Mouse (Mus musculus) heart, embryonic 10.5 days (tissue): Measurements from ENCODE around the gene Gm37596. TPM values are rescaled to one million over a fixed set of nuclear protein-coding genes. Genes with fewer than 3 reads are reported as not detected.
"Not testable (repeated sequence)": the region's sequence is repeated elsewhere in the genome, so short reads cannot be mapped to it uniquely, and the experiment has no call there.

Experiments used
- DNase-seq: peaks from one replicate; pipeline ENCODE4 v3.0.0-alpha.2; 2017; ENCODE audit warnings: low spot score
- H3K27ac ChIP-seq: fragments of 300-500 bp; sonication (generic); 2 replicates; pipeline ENCODE4 v1.5.1; 2016; ENCODE audit warnings: mild to moderate bottlenecking
- H3K27me3 ChIP-seq: fragments of 300-500 bp; sonication (generic); 2 replicates; pipeline ENCODE4 v1.6.1; 2016; ENCODE audit warnings: mild to moderate bottlenecking; ENCODE audit not compliant: poor library complexity, insufficient read depth, severe bottlenecking
- H3K36me3 ChIP-seq: fragments of 300-500 bp; sonication (generic); 2 replicates; pipeline ENCODE4 v1.6.1; 2016; ENCODE audit warnings: mild to moderate bottlenecking, moderate library complexity
- H3K4me1 ChIP-seq: fragments of 300-500 bp; sonication (generic); 2 replicates; pipeline ENCODE4 v1.6.1; 2016; ENCODE audit warnings: mild to moderate bottlenecking
- H3K4me3 ChIP-seq: fragments of 300-500 bp; sonication (generic); 2 replicates; pipeline ENCODE4 v1.5.1; 2016; ENCODE audit warnings: mild to moderate bottlenecking, moderate library complexity
- H3K9me3 ChIP-seq: fragments of 300-500 bp; sonication (generic); 2 replicates; pipeline ENCODE4 v1.6.1; 2016; ENCODE audit warnings: mild to moderate bottlenecking, moderate library complexity
- WGBS: fragments of 180-500 bp; shearing (Covaris S2); methylation state at CpG from one replicate; pipeline ENCODE4 v1.1.7; 2016; 5-methylcytosine and 5-hydroxymethylcytosine counted together
- polyA plus RNA-seq: library from polyadenylated mRNA; unstranded; fragments of >200 nt; fragmentation: Nextera tagmentation; extraction: Ambion mirVana; gene quantifications from 2 replicates; pipeline ENCODE4 v1.2.1, GENCODE M21; 2016

Gene Gm37596
- not detected in 2 replicates for polyA plus RNA-seq

DNA sequence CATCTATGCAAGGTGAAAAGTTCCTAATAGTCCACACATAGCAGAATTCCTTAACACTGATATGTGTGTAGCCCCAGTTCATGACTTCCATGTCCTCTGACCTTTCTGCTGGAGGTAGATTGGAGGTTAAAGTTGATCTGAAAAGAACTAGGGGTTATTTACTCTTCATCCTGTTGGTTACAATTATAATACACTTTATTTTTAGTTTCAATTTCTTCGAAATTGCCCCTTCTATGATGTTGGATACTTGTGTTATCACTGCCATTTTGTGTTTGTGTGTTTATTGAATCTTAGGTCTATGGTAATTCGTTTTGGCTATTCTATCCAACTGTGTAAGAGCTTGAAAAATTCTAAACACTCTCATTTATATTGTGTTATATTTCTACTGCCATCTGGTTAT lies at the start of gene Gm37596:
TSS of gene Gm37596 (minus strand) at position 101 of the 400 bp plus-strand sequence.
- not testable (repeated sequence) for H3K27me3 ChIP-seq, DNase-seq, H3K27ac ChIP-seq, H3K36me3 ChIP-seq, H3K4me3 ChIP-seq, H3K4me1 ChIP-seq, H3K9me3 ChIP-seq
- 71% methylated on average over 1 of the region's 2 CpGs for WGBS

GRCm38 (mm10) chr3:93708969-93709637 lies 16.2 kb upstream of the Gm37596 start:
- H3K9me3 ChIP-seq, DNase-seq, H3K4me3 ChIP-seq, H3K27me3 ChIP-seq, H3K4me1 ChIP-seq, H3K36me3 ChIP-seq, H3K27ac ChIP-seq: not testable (repeated sequence)
- 87% methylated on average over 2 of the region's 2 CpGs for WGBS

GRCm38 (mm10) chr3:93676210-93676609 lies 16.7 kb downstream of the Gm37596 start, which contains the start of gene Tdpoz1:
Gene Tdpoz1 (minus strand): TSS chr3:93676310.
- not testable (repeated sequence) for H3K4me1 ChIP-seq, H3K36me3 ChIP-seq, H3K27me3 ChIP-seq, DNase-seq, H3K9me3 ChIP-seq, H3K4me3 ChIP-seq, H3K27ac ChIP-seq
- 80% methylated on average over 2 of the region's 4 CpGs for WGBS

- not testable (repeated sequence) for H3K36me3 ChIP-seq, H3K27ac ChIP-seq, H3K27me3 ChIP-seq, H3K4me3 ChIP-seq, H3K9me3 ChIP-seq, H3K4me1 ChIP-seq, DNase-seq
- WGBS, result 74% methylated on average over 5 of the region's 6 CpGs
Measured at GRCm38 (mm10) chr3:93670805-93671503, 21.9 kb downstream of the Gm37596 start.

DNA sequence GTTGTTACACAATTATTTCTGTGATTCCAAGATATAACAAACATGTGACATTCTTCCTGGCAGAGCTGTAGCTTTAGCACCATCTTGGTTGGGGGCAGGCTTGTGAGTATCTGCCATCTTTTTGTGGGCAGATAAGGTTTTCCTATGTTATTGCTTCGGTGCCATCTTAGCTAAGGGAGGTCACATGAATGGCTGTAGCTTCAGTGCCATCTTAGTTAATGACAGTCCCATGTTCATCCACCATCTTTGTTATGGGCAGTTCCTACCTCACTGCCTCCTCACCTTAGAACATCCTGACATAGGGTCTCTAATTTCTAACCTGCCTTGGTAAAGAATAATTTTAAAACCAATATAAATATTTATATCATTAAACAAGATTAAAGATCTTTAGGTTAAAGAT lies 38.6 kb downstream of the Gm37596 start:
- Histone ChIP-seq H3K9me3 (no peaks in the 10 kb centered on the region), H3K27me3 (no peaks in the 10 kb centered on the region), H3K4me1 (no peaks in the 10 kb centered on the region), H3K27ac (no peak overlapping the region), H3K36me3 (no peaks in the 10 kb centered on the region), H3K4me3 (no peak overlapping the region)
- WGBS, result 58% methylated on average over 1 of the region's 1 CpGs
- DNase-seq, result no peak

DNA sequence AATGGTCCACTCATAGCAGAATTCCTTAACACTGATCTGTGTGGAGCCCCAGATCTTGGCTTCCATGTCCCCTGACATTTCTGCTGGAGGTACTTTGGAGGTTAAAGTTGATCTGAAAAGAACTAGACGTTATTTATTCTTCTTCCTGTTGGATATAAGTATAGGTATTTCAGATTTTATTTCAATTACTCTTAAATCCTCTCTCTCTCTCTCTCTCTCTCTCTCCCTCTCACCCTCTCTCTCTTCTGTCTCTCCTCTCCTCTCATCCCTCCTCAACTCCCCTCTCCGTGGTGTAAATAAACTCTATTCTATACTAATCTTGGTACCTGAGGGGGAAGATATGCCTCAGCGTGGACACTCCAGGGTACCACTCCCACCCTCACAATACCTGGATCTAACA lies 40.3 kb downstream of the Gm37596 start, which contains the start of gene Tdpoz2:
TSS of gene Tdpoz2 (minus strand) at position 101 of the 400 bp plus-strand sequence.
- WGBS, result 79% methylated on average over 3 of the region's 3 CpGs
- no peaks in the 10 kb centered on the region for H3K9me3 ChIP-seq
- no peaks in the 10 kb centered on the region for H3K27me3 ChIP-seq
- no peak for DNase-seq
- no peaks in the 10 kb centered on the region for H3K4me1 ChIP-seq
- H3K36me3 ChIP-seq, result no peaks in the 10 kb centered on the region
- H3K4me3 ChIP-seq, result no peak within 1 kb of the TSS
- no peak within 1 kb of the TSS for H3K27ac ChIP-seq

Other genes starting within 250 kb of the Gm37596 start
- gene Tchhl1, start 224.3 kb downstream of the Gm37596 start, polyA plus RNA-seq, result not detected in 2 replicates
- gene S100a11, start 172.6 kb downstream of the Gm37596 start, polyA plus RNA-seq, result 430 and 549 TPM in 2 replicates
- 192 and 203 TPM in 2 replicates for gene S100a10, start 138.0 kb downstream of the Gm37596 start, polyA plus RNA-seq
- not detected in 2 replicates for gene Tdpoz2, start 40.4 kb downstream of the Gm37596 start, polyA plus RNA-seq
- gene Tdpoz1, start 16.8 kb downstream of the Gm37596 start, polyA plus RNA-seq, result not detected in 2 replicates
- gene Gm5773, start 79.9 kb upstream of the Gm37596 start, polyA plus RNA-seq, result not detected in 2 replicates
- not detected in 2 replicates for gene Tdpoz4, start 103.3 kb upstream of the Gm37596 start, polyA plus RNA-seq
- not detected in 2 replicates for gene Tdpoz3, start 132.9 kb upstream of the Gm37596 start, polyA plus RNA-seq